Mouse (Mus musculus) neural tube, embryonic 15.5 days (tissue): ENCODE measurements around the gene Hsd17b10. TPM values are rescaled to one million over a fixed set of nuclear protein-coding genes. Genes with fewer than 3 reads are reported as not detected.
A peak's percentile ranks its signal among the peaks of the same experiment; 100 is the strongest.

Experiments
- ATAC-seq: fragments of 200-750 bp; cut with Nextera tagmentation; 2 replicates; pipeline ENCODE4 v1.8.0; 2017; ENCODE audit warnings: mild to moderate bottlenecking, moderate TSS enrichment, moderate library complexity; ENCODE audit not compliant: low FRiP score
- H3K27ac ChIP-seq: fragments of 300-500 bp; sonication (generic); replicated peaks from 2 replicates; pipeline ENCODE4 v1.5.1; 2015; ENCODE audit warnings: mild to moderate bottlenecking, inconsistent platforms
- H3K27me3 ChIP-seq: fragments of 300-500 bp; sonication (generic); replicated peaks from 2 replicates; pipeline ENCODE4 v1.6.1; 2015; ENCODE audit warnings: inconsistent platforms
- H3K36me3 ChIP-seq: fragments of 300-500 bp; sonication (generic); 2 replicates; pipeline ENCODE4 v1.6.1; 2015; ENCODE audit warnings: inconsistent platforms
- H3K4me1 ChIP-seq: fragments of 300-500 bp; sonication (generic); 2 replicates; pipeline ENCODE4 v1.6.1; 2015; ENCODE audit warnings: inconsistent platforms
- H3K4me2 ChIP-seq: fragments of 300-500 bp; sonication (generic); 2 replicates; pipeline ENCODE4 v1.6.1; 2015; ENCODE audit warnings: inconsistent platforms, mild to moderate bottlenecking, moderate library complexity
- H3K4me3 ChIP-seq: fragments of 300-500 bp; sonication (generic); replicated peaks from 2 replicates; pipeline ENCODE4 v1.5.1; 2015; ENCODE audit warnings: mild to moderate bottlenecking, inconsistent platforms
- H3K9ac ChIP-seq: fragments of 300-500 bp; sonication (generic); replicated peaks from 2 replicates; pipeline ENCODE4 v1.6.1; 2015; ENCODE audit warnings: mild to moderate bottlenecking, inconsistent platforms
- H3K9me3 ChIP-seq: fragments of 300-500 bp; sonication (generic); replicated peaks from 2 replicates; pipeline ENCODE4 v1.6.1; 2016; ENCODE audit warnings: inconsistent platforms
- WGBS: fragments of 180-500 bp; shearing (Covaris S2); methylation state at CpG from one replicate; pipeline ENCODE4 v1.1.7; 2015; ENCODE audit warnings: mixed read lengths; 5-methylcytosine and 5-hydroxymethylcytosine counted together
- polyA plus RNA-seq: library from polyadenylated mRNA; unstranded; fragments of >200 nt; fragmentation: Nextera tagmentation; extraction: Ambion mirVana; gene quantifications from 2 replicates; pipeline ENCODE4 v1.2.1, GENCODE M21; 2015

Hsd17b10 gene
- 123 and 138 TPM in 2 replicates for polyA plus RNA-seq

DNA sequence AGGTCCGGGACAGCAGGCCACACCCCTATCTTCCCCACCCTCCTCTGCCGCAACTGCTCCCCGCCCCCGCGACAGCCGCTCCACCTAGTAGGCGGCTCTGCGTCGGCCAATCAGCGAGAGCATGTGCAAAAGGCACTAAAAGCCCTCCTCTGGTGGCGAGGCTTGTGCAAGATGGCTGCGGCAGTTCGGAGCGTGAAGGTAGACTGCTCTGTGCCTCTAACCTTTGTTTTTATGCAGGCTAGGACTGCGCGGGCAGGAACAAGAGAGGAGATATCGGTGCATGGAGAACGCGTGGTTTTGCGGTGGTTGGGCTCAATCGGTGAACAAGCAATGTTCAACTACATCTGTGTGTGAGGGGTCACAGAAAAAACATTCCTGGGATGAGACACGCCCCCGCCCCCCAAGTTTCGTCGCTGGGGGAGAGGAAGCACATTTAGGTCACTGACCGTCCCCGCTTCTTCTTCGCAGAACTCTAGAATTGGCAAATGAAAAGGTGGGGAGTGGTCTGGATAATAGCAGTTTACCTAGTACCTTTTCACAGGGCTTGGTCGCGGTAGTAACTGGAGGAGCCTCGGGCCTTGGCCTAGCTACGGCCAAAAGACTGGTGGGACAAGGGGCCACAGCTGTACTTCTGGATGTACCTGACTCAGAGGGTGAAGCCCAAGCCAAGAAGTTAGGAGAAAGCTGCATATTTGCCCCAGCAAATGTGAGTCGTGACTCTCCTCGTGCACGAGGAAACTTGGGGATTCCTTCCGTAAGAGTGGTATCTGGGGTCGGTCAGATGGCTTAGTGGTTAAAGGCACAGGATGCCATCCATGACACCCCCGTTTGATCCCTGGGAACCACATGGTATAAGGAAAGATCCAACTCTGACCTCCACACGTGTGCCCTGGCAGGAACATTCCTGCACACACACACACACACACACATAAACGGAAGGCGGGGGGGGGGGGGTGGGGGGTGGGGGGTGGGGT lies at the start of gene Hsd17b10:
Gene Hsd17b10, plus strand, starts transcription at position 109 of the 974 bp plus-strand sequence.
- no peaks in the 10 kb centered on the region for H3K36me3 ChIP-seq
- WGBS = 15% methylated on average over 39 of the region's 41 CpGs
- no peaks in the 10 kb centered on the region for H3K9me3 ChIP-seq
- peak; percentile 96 for ATAC-seq
- peak within 1 kb of the TSS; percentile 49 for H3K4me3 ChIP-seq
- peak within 1 kb of the TSS; percentile 51 for H3K27ac ChIP-seq
- peaks cover 46% of the 10 kb centered on the region for H3K27me3 ChIP-seq
- H3K4me2 ChIP-seq = peak within 1 kb of the TSS; percentile 62
- 0 out of 2 replicates have a peak, but pooled peaks cover 3% of the 10 kb centered on the region for H3K4me1 ChIP-seq
- H3K9ac ChIP-seq = peak within 1 kb of the TSS; percentile 42

- 0 out of 2 replicates have a peak, but pooled peaks cover 3% of the 10 kb centered on the region for H3K4me1 ChIP-seq
- WGBS = 49% methylated on average over 4 of the region's 4 CpGs
- peaks cover 49% of the 10 kb centered on the region for H3K27me3 ChIP-seq
Measured at GRCm38 (mm10) chrX:151999006-151999710, 2.5 kb upstream of the Hsd17b10 start.

GRCm38 (mm10) chrX:152001182-152001684 lies 412 bp upstream of the Hsd17b10 start:
- Histone ChIP-seq H3K27me3 (peaks cover 44% of the 10 kb centered on the region), H3K4me3 (peak overlapping the region; percentile 49), H3K9me3 (no peaks in the 10 kb centered on the region), H3K4me1 (0 out of 2 replicates have a peak, but pooled peaks cover 3% of the 10 kb centered on the region), H3K4me2 (peak overlapping the region; percentile 62), H3K9ac (no peak overlapping the region), H3K27ac (peak overlapping the region; percentile 51; the same call in 1 of the 2 replicates), H3K36me3 (no peaks in the 10 kb centered on the region)
- 46% methylated on average over 9 of the region's 9 CpGs for WGBS
- no peak for ATAC-seq

More at GRCm38 (mm10) chrX:151999006-151999710, 2.5 kb upstream of the Hsd17b10 start:
- Histone ChIP-seq H3K27ac (no peak overlapping the region), H3K9me3 (no peaks in the 10 kb centered on the region), H3K9ac (no peak overlapping the region), H3K36me3 (no peaks in the 10 kb centered on the region), H3K4me3 (no peak overlapping the region), H3K4me2 (no peak overlapping the region)
- no peak for ATAC-seq

DNA sequence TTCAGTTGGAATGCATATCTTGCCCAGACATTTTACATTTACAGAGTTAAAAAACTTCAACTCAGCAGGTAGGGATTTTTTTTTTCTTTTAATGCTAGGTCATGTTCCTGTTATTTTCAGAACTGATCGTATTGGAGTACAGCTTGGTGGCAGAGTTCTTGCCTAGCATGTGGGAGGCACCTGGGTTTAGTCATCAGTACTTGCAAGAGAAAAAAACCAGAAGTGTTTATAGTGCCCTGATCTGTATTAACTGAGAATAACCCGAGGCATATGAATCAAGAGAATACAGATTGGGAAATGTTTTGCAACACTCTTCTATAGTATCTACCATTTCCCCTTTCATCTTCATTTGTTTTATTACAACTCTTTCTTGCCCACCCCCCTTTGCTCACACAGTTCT lies 1.2 kb downstream of the Hsd17b10 start:
- Histone ChIP-seq H3K4me3 (no peak overlapping the region), H3K27me3 (peaks cover 43% of the 10 kb centered on the region), H3K9ac (no peak overlapping the region), H3K9me3 (no peaks in the 10 kb centered on the region), H3K4me2 (peak overlapping the region; percentile 62), H3K36me3 (no peaks in the 10 kb centered on the region), H3K4me1 (0 out of 2 replicates have a peak, but pooled peaks cover 3% of the 10 kb centered on the region), H3K27ac (no peak overlapping the region)
- 82% methylated on average over 2 of the region's 2 CpGs for WGBS
- ATAC-seq = no peak

GRCm38 (mm10) chrX:152007863-152008262 lies 6.2 kb downstream of the Hsd17b10 start:
- H3K27me3 ChIP-seq = peaks cover 47% of the 10 kb centered on the region
- no peak for ATAC-seq

DNA sequence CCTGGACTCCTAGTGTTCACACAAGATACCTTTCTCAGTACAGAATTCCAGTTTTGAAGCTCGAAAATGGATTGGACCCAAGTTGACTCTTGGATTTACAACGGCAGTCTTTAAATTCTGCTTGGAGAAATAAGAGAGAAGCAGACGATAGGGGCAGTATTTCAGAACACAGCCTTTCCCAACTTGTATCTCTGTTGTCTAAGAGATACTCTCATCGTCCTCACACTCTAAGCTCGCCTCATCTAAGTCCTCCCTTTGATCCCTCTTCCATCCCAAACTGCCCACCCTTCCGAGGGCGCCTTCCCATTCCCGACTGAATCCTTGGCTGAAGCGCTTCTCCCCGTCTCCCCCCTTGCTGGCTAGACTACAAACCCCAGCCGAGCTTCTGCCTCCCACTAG lies 14.1 kb downstream of the Hsd17b10 start:
- peak overlapping the region; percentile 84 for H3K27ac ChIP-seq
- peaks cover 5% of the 10 kb centered on the region for H3K4me1 ChIP-seq
- H3K36me3 ChIP-seq = no peaks in the 10 kb centered on the region
- H3K9me3 ChIP-seq = no peaks in the 10 kb centered on the region
- peak overlapping the region; percentile 61 for H3K4me2 ChIP-seq
- H3K4me3 ChIP-seq = peak overlapping the region; percentile 53
- H3K9ac ChIP-seq = peak overlapping the region; percentile 43
- 22% methylated on average over 11 of the region's 11 CpGs for WGBS
- H3K27me3 ChIP-seq = peaks cover 26% of the 10 kb centered on the region
- ATAC-seq = peak; percentile 53

More at GRCm38 (mm10) chrX:152007863-152008262, 6.2 kb downstream of the Hsd17b10 start:
- H3K9me3 ChIP-seq = no peaks in the 10 kb centered on the region
- H3K4me2 ChIP-seq = no peak overlapping the region
- H3K27ac ChIP-seq = no peak overlapping the region
- no peak overlapping the region for H3K4me3 ChIP-seq
- no peak overlapping the region for H3K9ac ChIP-seq
- 86% methylated on average over 1 of the region's 1 CpGs for WGBS
- no peaks in the 10 kb centered on the region for H3K4me1 ChIP-seq
- H3K36me3 ChIP-seq = no peaks in the 10 kb centered on the region

DNA sequence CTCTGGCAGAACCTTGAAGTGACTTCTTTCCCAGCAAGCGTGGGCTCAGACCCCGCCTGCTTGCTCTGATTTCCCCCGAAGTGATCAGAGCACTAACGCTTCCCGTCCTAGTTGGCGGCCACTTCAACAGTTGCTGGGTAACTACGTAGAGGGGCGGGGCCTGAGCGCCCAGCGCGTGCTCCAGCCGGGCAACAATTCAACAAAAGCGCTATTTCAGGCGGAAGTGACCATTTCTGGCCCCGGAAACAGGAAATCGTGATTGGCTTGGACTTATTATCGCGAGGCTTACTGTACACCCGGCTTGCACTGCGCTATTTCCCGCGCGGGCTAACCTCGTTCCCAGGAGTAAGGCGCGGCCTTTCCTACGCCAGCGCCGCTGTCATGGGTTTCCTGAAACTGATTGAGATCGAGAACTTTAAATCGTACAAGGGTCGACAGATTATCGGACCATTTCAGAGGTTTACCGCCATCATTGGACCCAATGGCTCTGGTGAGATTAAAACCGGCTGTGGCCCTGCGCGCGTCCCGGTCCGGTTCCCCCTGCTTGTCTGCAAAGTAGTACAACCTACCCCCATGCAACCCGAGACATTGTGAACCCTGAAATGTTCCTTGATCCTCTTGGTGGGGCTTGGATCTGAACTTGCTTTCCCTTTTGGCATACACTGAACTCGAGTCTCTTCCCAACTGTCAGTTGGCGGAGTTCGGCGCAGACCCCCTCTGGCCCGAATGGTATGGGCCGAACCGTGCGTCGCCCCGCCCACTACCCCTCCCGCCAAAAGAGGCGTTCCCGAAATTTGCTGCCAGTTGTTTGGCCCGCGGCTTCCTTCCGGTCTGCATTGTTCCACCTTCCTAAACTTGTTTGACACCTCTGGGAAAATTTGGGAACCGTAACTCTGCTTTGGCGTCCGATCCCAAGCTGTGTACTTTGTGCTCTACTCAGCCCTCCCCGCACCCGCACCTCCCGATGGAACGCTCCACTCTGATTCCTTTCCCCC lies 14.8 kb downstream of the Hsd17b10 start, which contains the start of the genes Ribc1 and Smc1a:
Gene Ribc1, minus strand, starts transcription at position 145 of the 995 bp plus-strand sequence.
Gene Smc1a, plus strand, starts transcription at position 278 of the 995 bp plus-strand sequence.
- 22% methylated on average over 64 of the region's 64 CpGs for WGBS
- peaks cover 5% of the 10 kb centered on the region for H3K4me1 ChIP-seq
- peak within 1 kb of the TSS; percentile 53 for H3K4me3 ChIP-seq
- peak; percentile 99 for ATAC-seq
- peak within 1 kb of the TSS; percentile 91 for H3K27ac ChIP-seq
- peak within 1 kb of the TSS; percentile 55 for H3K9ac ChIP-seq
- H3K36me3 ChIP-seq = no peaks in the 10 kb centered on the region
- peak within 1 kb of the TSS; percentile 61 for H3K4me2 ChIP-seq
- peaks cover 25% of the 10 kb centered on the region for H3K27me3 ChIP-seq
- no peaks in the 10 kb centered on the region for H3K9me3 ChIP-seq

DNA sequence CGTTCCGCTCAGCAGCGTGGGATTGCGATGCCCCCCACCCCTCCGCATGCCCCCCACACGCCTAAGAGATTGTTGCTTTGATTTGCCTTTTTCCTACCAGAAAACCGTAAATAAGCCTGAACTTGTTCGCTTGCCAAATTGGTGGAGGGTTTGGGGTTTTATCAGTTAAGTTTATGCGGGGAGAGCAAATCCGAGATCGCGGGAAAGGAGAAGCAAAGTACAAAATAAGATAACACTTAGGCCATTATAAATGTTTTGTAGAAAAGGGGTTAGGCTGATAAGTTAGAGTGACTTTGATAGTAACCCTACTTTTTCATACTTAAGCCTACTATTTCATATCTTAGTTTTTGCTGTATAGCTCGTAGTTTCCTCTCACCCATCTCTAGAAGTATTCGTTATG lies 15.5 kb downstream of the Hsd17b10 start:
- H3K4me3 ChIP-seq = peak overlapping the region; percentile 53
- peak overlapping the region; percentile 55 for H3K9ac ChIP-seq
- peak overlapping the region; percentile 57 for H3K4me2 ChIP-seq
- 25% methylated on average over 14 of the region's 14 CpGs for WGBS
- H3K27me3 ChIP-seq = peaks cover 22% of the 10 kb centered on the region
- H3K27ac ChIP-seq = peak overlapping the region; percentile 91
- no peak for ATAC-seq
- no peaks in the 10 kb centered on the region for H3K36me3 ChIP-seq
- H3K9me3 ChIP-seq = no peaks in the 10 kb centered on the region
- peaks cover 5% of the 10 kb centered on the region for H3K4me1 ChIP-seq

GRCm38 (mm10) chrX:152019294-152019693 lies 17.6 kb downstream of the Hsd17b10 start:
- H3K9me3 ChIP-seq = no peaks in the 10 kb centered on the region

GRCm38 (mm10) chrX:152039865-152040264 lies 38.2 kb downstream of the Hsd17b10 start:
- Histone ChIP-seq H3K36me3 (0 out of 2 replicates have a peak, but pooled peaks cover 6% of the 10 kb centered on the region), H3K9ac (no peak overlapping the region), H3K27ac (no peak overlapping the region), H3K4me2 (no peak overlapping the region), H3K9me3 (no peaks in the 10 kb centered on the region), H3K4me3 (no peak overlapping the region), H3K27me3 (peaks cover 31% of the 10 kb centered on the region), H3K4me1 (no peaks in the 10 kb centered on the region)
- no peak for ATAC-seq

More at GRCm38 (mm10) chrX:152019294-152019693, 17.6 kb downstream of the Hsd17b10 start:
- no peak overlapping the region for H3K9ac ChIP-seq
- no peak for ATAC-seq
- WGBS = 92% methylated on average over 2 of the region's 2 CpGs
- H3K4me1 ChIP-seq = peaks cover 5% of the 10 kb centered on the region
- H3K4me2 ChIP-seq = no peak overlapping the region
- no peak overlapping the region for H3K27ac ChIP-seq
- H3K36me3 ChIP-seq = 0 out of 2 replicates have a peak, but pooled peaks cover 5% of the 10 kb centered on the region
- H3K4me3 ChIP-seq = no peak overlapping the region
- peaks cover 24% of the 10 kb centered on the region for H3K27me3 ChIP-seq
